Mouse (Mus musculus) thymus, adult 2 months (tissue): ENCODE data around the gene Oxsr1.

ENCODE experiments used
- CTCF ChIP-seq: fragments of 200-500 bp; IDR thresholded peaks from 2 replicates; pipeline ENCODE4 v1.5.1; 2012; ENCODE audit warnings: mild to moderate bottlenecking, control low read depth, low read length, moderate library complexity, borderline replicate concordance; ENCODE audit not compliant: control insufficient read depth, poor library complexity, insufficient read depth; ENCODE audit errors: extremely low read depth
- POLR2A ChIP-seq: fragments of 200-500 bp; IDR thresholded peaks from 2 replicates; pipeline ENCODE4 v1.6.1; 2012; ENCODE audit warnings: mild to moderate bottlenecking, low read length, control low read depth, moderate library complexity; ENCODE audit not compliant: control insufficient read depth, poor library complexity, insufficient read depth; ENCODE audit errors: extremely low read depth

DNA sequence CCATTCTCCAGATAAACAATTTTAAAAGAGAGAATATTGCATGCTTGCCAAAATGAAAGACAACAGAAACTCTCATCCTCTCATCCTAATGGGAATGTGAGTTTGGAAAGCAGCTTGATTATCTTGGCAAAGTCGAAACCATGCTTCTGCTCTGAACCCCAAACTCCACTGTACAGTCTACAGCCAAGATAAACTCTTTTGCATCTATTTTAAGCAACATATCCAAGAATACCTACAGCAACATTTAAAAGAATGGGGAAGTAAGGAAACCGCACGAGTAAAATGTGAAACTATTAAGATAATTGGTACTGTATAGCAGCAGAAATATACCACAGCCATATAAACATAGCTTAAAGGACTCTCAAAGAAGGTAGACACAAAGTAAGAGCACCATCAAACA is 6.3 kb upstream of the Oxsr1 start:
- TF ChIP-seq CTCF: no peak
- no peak for TF ChIP-seq POLR2A
